Mouse (Mus musculus) macrophage (primary cell): ENCODE measurements around the gene Lrit3. TPM values are rescaled to one million over a fixed set of nuclear protein-coding genes. Genes with fewer than 3 reads are reported as not detected.
"Not testable (repeated sequence)": the region's sequence is repeated elsewhere in the genome, so short reads cannot be mapped to it uniquely, and the experiment has no call there.

ENCODE experiments used
- H3K27ac ChIP-seq: fragments of 350-480 bp; formaldehyde crosslinking; 2 replicates; pipeline ENCODE4 v1.9.0; 2021
- H3K36me3 ChIP-seq: fragments of 350-480 bp; formaldehyde crosslinking; 2 replicates; pipeline ENCODE4 v1.9.0; 2021; ENCODE audit errors: inconsistent target
- H3K4me3 ChIP-seq: fragments of 350-480 bp; formaldehyde crosslinking; 2 replicates; pipeline ENCODE4 v1.9.0; 2021; ENCODE audit errors: inconsistent target
- H3K79me2 ChIP-seq: fragments of 350-480 bp; formaldehyde crosslinking; 2 replicates; pipeline ENCODE4 v1.9.0; 2021; ENCODE audit errors: inconsistent target
- WGBS: methylation state at CpG from one replicate; pipeline ENCODE4 v1.1.7; 2026; ENCODE audit warnings: inconsistent platforms; ENCODE audit not compliant: missing documents; 5-methylcytosine and 5-hydroxymethylcytosine counted together
- polyA plus RNA-seq: library from polyadenylated mRNA; stranded (reverse); fragments of 250-400 nt; gene quantifications from 3 replicates; pipeline ENCODE4 v1.2.4, GENCODE M21; 2018; ENCODE audit warnings: inconsistent platforms

The Lrit3 gene
- polyA plus RNA-seq, 1 experiment from 2014 or later: not detected

DNA sequence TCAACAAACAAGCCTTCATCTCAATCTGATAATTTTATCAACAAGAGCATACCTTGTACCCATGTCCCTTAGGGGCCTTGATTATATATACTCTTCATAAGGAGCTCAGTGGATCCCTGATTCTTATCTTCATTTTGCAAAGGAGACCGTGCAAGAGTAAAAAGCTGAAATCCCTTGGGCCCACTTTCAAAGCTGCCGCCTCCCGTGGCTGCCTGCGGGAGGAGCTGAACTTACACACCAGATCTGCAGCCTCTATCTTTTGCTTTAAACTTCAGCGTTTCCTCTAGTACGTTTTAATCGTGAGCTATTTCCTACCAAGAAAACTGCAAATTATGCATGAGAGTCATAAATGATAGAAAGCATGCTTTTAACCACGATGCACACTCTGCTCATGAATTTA lies 17.9 kb upstream of the Lrit3 start:
- Histone ChIP-seq H3K36me3 (no peaks in the 10 kb centered on the region), H3K79me2 (no peaks in the 10 kb centered on the region; the same call in 1 of the 2 replicates), H3K4me3 (no peak overlapping the region), H3K27ac (no peak overlapping the region)
- WGBS: 96% methylated on average over 8 of the region's 8 CpGs

DNA sequence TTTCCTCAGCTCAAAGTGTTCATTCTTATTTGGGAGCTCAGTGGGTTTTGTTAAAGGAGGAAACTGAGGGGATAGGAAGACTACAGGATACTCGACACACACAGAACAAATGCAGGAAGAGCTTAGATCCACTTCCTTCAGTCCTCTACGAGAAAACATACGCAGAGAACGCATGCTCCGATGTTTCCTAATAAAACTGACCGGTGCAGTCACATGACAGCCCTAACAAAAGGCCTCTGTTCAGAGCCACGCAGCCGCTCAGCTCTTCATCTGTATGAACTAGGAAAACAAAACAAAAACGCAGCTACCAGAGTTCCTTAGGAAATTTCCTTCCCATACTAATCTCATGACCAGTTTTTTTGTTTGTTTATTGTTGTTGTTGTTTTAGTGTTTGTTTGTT lies 17.0 kb upstream of the Lrit3 start:
- H3K4me3 ChIP-seq: no peak overlapping the region
- WGBS: 77% methylated on average over 9 of the region's 9 CpGs
- H3K36me3 ChIP-seq: no peaks in the 10 kb centered on the region
- no peaks in the 10 kb centered on the region for H3K79me2 ChIP-seq
- no peak overlapping the region for H3K27ac ChIP-seq

DNA sequence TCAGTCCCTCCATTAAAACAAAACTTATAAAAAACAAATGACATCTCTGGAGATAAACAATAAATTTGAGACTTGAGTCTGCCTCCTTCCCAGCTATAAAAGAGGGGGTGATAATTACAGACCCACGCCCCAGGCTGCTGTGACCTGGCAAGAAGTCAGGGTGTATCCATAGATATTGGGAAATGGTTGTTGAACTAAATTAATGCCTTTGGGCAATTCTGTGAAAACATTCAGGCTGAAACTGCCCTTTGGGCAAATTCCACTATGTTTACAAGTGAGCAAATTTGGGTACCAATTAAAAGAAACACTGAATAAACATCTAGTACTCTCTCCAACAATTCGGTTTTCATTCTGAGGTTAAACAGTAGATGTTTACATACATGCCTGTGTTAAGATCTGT lies 4.8 kb downstream of the Lrit3 start:
- Histone ChIP-seq H3K27ac (no peak overlapping the region), H3K4me3 (no peak overlapping the region)
- WGBS: 80% methylated on average over 2 of the region's 2 CpGs

GRCm38 (mm10) chr3:129798551-129798950 lies 5.3 kb downstream of the Lrit3 start:
- Histone ChIP-seq H3K36me3 (no peaks in the 10 kb centered on the region), H3K79me2 (no peaks in the 10 kb centered on the region), H3K27ac (no peak overlapping the region), H3K4me3 (no peak overlapping the region)
- WGBS: 88% methylated on average over 11 of the region's 11 CpGs

More for the DNA sequence above, 4.8 kb downstream of the Lrit3 start:
- H3K79me2 ChIP-seq: no peaks in the 10 kb centered on the region
- no peaks in the 10 kb centered on the region for H3K36me3 ChIP-seq

DNA sequence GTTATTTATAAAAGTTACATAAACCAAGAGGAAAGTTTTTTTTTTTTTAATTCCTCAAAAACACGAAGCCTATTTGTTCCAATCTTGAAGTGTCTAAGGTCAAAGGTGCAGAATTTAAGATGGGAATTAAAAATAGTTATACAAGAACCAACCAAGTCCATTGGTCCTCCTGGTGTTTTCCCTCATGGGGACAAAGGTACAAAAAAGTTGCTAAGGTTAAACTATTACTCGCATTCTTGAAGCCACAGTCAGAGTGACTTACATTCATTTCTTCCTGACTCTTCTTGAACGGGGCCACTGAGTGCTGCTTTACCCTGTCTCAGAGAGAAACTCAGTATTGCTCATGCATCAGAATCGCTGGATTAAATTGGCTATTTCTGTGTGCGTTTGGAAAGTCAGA lies 6.5 kb downstream of the Lrit3 start:
- Histone ChIP-seq H3K36me3 (no peaks in the 10 kb centered on the region), H3K79me2 (no peaks in the 10 kb centered on the region), H3K4me3 (no peak overlapping the region), H3K27ac (no peak overlapping the region)
- 79% methylated on average over 5 of the region's 5 CpGs for WGBS

DNA sequence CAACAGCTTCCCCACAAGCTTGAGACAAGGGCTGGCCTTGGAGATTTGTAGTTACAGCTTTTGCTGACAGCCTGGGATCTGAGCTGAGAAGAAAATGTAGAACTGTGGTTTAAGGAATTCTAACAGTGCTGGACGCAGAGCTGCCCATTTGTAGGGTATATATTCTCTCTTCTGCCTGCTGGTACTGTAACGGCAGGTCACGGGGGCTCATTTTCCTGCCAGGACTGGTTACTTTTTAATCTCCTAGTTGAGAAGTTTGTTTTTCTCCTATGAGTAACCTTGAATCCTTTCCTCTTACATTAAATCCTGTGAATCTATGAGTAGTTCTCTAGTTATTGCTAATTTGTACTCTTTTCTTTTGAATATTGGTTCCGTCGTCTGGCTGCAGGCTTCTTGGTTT lies 10.0 kb downstream of the Lrit3 start:
- WGBS: 93% methylated on average over 5 of the region's 5 CpGs
- H3K79me2 ChIP-seq: no peaks in the 10 kb centered on the region

GRCm38 (mm10) chr3:129782746-129783145 lies 21.1 kb downstream of the Lrit3 start:
- Histone ChIP-seq H3K27ac (no peak overlapping the region), H3K4me3 (no peak overlapping the region), H3K36me3 (no peaks in the 10 kb centered on the region), H3K79me2 (no peaks in the 10 kb centered on the region)
- 87% methylated on average over 3 of the region's 3 CpGs for WGBS

More for the DNA sequence above, 10.0 kb downstream of the Lrit3 start:
- Histone ChIP-seq H3K36me3 (no peaks in the 10 kb centered on the region), H3K27ac (no peak overlapping the region), H3K4me3 (no peak overlapping the region)

- no peak overlapping the region for H3K4me3 ChIP-seq
- WGBS: 71% methylated on average over 10 of the region's 10 CpGs
Observed at GRCm38 (mm10) chr3:129781435-129781834, 22.4 kb downstream of the Lrit3 start.

DNA sequence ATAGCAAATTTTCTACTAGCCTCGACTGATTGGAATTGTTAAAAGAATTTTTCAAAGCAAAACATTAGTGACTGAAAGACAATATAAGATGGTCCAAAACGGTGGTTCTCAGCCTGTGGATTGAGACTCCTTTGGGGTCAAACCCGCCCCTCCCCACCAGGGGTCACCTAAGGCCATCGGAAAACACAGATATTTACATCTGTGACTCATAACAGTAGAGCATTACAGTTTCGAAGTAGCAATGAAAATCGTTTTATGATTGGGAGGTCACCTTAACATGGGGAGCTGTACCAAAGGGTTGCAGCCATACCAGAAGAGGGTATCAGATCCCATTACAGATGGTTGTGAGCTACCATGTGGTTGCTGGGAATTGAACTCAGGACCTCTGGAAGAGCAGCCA lies 32.6 kb downstream of the Lrit3 start:
- WGBS: 80% methylated on average over 6 of the region's 6 CpGs
- H3K4me3 ChIP-seq: no peak overlapping the region
- no peaks in the 10 kb centered on the region for H3K36me3 ChIP-seq
- H3K79me2 ChIP-seq: no peaks in the 10 kb centered on the region
- H3K27ac ChIP-seq: no peak overlapping the region

More at GRCm38 (mm10) chr3:129781435-129781834, 22.4 kb downstream of the Lrit3 start:
- no peaks in the 10 kb centered on the region for H3K79me2 ChIP-seq
- H3K27ac ChIP-seq: no peak overlapping the region
- no peaks in the 10 kb centered on the region for H3K36me3 ChIP-seq

DNA sequence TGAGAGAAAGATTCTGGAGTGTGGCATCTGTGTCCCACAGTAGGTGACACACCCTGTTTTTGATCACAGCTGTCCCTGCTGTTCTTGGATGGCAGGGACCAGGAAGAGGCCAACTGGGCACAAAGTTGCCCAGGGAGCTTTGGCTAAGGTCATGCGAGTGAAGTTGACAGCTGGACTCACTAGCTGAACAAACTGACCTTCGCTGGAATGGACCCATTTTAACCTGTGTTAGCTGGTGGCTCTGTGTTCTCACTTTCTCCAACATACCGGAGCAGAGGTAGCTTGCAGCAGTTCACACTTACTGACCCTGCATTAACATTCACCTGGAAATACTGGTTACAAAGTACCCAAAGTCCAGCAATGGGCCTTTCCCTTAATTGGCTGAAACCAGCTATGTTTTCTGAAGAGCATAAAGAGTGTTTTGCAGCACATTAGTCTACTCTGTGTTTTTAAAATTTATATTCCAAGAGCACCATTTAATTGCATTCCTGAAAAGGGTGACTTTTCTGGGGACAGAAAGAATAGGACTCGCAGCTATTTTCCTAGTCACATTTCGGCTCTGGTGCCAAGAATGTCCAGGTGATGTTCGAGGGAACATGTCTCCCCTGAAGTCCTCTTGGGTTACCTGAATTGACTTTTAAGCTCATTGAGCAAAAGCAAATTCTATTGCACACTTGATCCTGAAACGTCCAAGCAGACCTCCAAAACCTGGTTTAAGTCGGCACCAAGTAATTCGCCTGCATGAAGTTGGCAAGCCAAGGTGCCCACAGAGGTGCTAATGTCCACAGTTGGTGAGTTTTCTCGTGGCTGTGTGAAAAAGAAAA lies 36.6 kb downstream of the Lrit3 start:
- no peaks in the 10 kb centered on the region for H3K36me3 ChIP-seq
- H3K27ac ChIP-seq: no peak overlapping the region
- H3K4me3 ChIP-seq: no peak overlapping the region
- H3K79me2 ChIP-seq: no peaks in the 10 kb centered on the region
- WGBS: 82% methylated on average over 10 of the region's 10 CpGs

DNA sequence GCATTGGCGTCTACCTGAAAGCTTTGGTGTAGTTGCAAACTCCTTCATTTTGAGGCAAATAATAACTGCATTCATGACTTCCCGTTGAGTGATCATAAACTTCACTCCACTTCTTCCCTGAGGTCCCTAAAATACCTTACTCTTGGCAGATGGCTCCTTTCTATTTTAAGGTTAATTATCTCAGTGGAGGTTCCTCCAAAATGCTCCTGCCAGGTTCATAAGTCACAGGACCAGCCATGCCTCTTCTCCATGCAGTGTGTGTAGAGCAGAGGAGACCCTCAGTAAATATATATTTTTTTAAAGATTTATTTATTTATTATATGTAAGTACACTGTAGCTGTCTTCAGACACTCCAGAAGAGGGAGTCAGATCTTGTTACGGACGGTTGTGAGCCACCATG lies 37.7 kb downstream of the Lrit3 start:
- Histone ChIP-seq H3K36me3 (no peaks in the 10 kb centered on the region), H3K27ac (no peak overlapping the region), H3K4me3 (no peak overlapping the region), H3K79me2 (no peaks in the 10 kb centered on the region)
- 88% methylated on average over 2 of the region's 4 CpGs for WGBS

DNA sequence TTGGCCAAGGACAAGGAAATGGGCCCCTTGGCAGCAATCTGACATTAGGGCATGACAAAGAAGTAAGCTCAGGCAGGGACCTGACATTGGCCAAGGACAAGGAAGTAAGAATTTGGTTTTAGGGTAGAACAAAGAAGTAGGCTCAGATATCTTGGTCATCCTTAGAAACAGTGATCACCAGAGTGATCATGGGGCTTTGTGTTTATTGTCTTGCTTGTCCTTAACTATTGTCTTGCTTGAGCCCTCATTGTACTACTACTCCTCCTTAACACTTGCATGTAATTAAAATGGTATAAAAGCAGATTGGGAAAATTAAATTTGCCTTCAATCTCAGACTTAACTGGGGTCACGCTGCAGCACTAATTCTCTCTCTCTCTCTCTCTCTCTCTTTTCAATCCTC lies 46.2 kb downstream of the Lrit3 start:
- 82% methylated on average over 1 of the region's 1 CpGs for WGBS
- not testable (repeated sequence) for H3K36me3 ChIP-seq, H3K79me2 ChIP-seq, H3K4me3 ChIP-seq, H3K27ac ChIP-seq

GRCm38 (mm10) chr3:129754650-129755604 lies 48.9 kb downstream of the Lrit3 start, which contains the start of gene Egf:
Egf (minus strand) TSS chr3:129755316.
- H3K4me3 ChIP-seq: no peak within 1 kb of the TSS

GRCm38 (mm10) chr3:129744803-129745202 lies 59.0 kb downstream of the Lrit3 start:
- no peaks in the 10 kb centered on the region for H3K79me2 ChIP-seq
- H3K27ac ChIP-seq: no peak overlapping the region
- H3K4me3 ChIP-seq: no peak overlapping the region
- H3K36me3 ChIP-seq: no peaks in the 10 kb centered on the region
- 33% methylated on average over 4 of the region's 8 CpGs for WGBS

More at GRCm38 (mm10) chr3:129754650-129755604, 48.9 kb downstream of the Lrit3 start, which contains the start of gene Egf:
- 13% methylated on average over 20 of the region's 20 CpGs for WGBS
- no peak within 1 kb of the TSS for H3K27ac ChIP-seq
- no peaks in the 10 kb centered on the region for H3K79me2 ChIP-seq
- no peaks in the 10 kb centered on the region for H3K36me3 ChIP-seq

DNA sequence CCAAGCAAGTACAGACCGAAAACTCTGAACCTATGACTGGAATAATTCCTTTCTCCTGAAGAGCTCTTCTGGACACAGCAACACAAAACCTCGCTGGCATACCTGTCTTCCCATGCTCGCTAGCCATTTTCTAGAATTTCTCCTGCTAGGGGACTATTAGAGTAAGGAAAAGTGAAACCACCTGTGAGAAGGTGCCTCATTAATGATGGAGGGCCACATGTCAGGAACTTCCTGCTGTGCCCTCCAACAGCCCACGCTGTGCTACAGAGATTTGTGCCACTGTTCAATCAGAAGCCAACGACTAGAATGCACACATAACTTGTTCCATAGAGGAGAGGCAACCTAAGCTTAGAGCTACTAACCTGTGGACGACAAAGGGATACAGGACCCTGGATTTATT lies 61.0 kb downstream of the Lrit3 start:
- 63% methylated on average over 6 of the region's 6 CpGs for WGBS
- Histone ChIP-seq H3K36me3 (no peaks in the 10 kb centered on the region), H3K79me2 (no peaks in the 10 kb centered on the region), H3K4me3 (no peak overlapping the region), H3K27ac (no peak overlapping the region)
